Mouse (Mus musculus) left cerebral cortex, adult 8-10 months (tissue): ENCODE data around the gene Actrt2. TPM values are rescaled to one million over a fixed set of nuclear protein-coding genes. Genes with fewer than 3 reads are reported as not detected.

Experiments
- DNase-seq, 2 experiments: peaks; one replicate each; pipeline ENCODE4 v3.0.0; 2022; ENCODE audit warnings: low spot score in 2 of 2
- total RNA-seq, 4 experiments: library from RNA; stranded (reverse); gene quantifications; 2 replicates each; pipeline ENCODE4 v1.2.4; 2022

The Actrt2 gene
- total RNA-seq, 4 experiments from 2014 or later = not detected

DNA sequence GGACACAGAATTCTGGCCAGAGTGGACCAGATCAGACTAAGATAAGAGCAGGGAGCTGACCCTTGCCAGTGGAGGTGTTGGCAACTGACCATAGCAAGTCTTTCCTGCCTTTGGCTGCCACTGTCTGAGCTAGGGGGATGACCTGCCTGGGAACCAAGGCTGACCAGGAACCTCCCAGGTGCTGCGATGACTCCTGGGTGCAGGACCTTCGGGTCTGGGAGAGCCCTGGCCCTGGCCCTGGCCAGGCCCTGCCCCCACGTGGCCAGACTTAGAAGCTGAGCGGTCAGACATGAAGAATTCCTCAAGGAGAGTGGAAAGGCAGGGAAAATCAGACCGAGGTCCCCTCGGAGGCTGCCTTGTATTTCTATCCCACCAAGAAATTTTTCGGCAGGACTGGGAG lies 28.5 kb downstream of the Actrt2 start:
- DNase-seq = no peak

DNA sequence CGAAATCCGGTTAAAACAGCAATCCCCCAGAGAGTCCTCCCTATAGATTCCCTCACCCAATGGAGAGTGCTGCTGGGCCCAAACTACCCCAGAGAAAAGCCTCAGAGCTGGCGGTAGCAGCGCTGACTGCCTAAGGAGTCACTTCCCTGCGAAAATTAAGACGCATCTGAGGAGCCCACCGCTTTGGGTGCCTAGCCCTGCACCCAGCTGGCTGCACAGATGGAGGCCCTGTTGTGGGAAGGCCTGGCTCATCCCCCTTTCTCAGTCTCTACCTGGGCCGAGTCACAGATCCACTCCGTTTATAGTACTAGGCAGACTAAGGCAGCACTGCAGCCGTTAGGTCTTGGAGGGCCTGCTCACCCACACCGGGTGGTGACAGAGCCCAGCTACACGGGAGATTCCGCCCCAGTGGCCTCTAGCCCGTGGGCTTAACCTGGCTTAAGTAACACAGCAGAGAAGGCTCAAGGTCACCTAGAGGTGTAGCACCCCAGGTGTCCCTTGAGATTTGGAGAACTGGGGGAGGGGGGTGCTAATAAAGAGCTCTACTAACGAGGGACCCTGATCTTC lies 29.3 kb downstream of the Actrt2 start:
- no peak for DNase-seq

DNA sequence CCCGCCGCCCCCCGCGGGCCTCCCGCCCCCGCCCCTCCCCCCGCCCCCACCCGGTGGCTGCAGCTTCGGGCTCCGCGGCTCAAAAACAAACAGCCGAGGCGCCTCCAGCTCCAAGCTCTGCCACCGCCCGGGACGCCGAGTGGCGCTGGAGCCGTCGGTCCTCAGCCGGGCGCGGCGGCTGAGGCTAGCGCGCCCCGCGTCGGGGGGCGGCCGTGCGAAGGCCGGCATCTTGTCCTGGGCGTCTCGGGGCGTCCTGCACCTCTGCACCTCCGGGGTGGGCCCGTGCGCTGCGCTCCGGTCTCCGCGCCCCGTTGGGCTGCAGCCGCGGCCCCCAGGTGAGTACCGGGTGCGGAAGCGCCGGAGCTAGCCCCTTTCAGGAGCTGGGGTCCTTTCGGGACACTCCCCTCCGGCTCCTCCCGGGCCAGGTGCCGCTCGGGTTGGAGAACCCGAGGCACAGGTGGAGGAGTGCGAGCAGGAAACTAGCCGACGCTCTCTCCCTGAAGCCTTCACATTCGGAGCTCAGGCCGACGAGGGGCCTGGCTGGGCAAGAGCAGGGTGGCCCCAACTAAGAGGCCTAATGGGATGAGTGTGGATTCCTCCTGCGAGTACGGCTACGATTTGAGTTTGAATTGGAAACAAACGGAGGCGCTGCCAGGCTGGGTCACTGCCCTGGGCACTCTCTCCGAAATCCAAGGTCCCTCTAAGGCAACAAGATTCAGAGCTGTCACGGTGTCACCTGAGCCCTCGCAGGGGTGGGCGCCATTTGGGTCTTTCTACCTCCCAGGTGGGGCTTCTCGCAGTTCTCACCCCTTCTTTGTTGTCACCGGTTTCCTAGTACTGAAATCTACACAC lies 30.0 kb downstream of the Actrt2 start:
- no peak for DNase-seq

DNA sequence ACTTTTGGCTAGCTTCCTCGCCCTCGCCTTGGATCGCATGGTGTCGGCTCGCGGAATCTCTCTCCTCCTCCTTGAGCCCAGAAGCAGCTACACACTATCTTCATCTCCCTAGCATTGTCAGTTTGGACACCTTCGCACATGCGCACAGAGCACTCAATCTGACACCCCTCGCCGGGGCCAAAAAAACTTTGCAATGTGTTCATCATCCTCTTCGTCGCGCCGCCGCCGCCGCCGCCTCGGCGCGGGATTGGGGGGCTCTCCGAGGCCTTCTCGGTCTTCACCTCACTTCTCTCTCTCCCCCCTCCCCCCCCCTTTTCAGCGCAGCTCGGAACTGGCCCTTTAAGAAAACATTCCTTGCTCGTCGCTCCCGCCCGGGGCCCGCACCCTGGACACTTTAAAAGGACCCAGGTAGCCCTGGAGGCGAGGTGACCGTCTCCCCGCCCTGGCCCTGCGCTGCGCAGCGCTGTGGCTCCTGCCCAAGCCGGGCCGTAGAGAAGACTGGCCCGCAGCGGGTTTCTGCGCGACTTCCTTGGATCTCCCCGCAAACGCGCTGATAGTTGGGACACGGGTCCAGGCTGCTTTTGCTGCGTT lies 30.9 kb downstream of the Actrt2 start, which contains the start of gene Prdm16:
Gene Prdm16, minus strand, starts transcription at position 153 of the 591 bp plus-strand sequence.
- peak in 1 of 2 experiments; percentile 18 for DNase-seq

DNA sequence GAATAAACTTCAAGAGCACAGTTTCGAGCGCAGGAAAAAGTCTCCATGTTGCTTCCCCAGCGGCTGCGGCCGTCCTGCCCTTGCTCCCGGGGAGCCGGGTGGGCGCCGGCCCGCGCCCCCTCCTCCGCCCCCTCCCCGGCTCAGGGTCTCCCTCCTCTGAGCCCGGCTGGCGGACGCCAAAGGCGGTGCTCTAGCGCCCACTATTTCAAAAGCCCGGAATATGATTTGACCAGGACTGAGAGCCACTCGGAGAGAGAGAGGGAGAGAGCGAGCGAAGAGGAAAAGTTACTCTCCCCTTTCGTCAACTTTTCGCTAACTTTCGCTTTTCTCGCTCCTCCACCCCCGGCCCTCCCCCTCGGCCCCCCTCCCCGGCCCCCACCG lies 31.6 kb downstream of the Actrt2 start:
- DNase-seq = no peak

DNA sequence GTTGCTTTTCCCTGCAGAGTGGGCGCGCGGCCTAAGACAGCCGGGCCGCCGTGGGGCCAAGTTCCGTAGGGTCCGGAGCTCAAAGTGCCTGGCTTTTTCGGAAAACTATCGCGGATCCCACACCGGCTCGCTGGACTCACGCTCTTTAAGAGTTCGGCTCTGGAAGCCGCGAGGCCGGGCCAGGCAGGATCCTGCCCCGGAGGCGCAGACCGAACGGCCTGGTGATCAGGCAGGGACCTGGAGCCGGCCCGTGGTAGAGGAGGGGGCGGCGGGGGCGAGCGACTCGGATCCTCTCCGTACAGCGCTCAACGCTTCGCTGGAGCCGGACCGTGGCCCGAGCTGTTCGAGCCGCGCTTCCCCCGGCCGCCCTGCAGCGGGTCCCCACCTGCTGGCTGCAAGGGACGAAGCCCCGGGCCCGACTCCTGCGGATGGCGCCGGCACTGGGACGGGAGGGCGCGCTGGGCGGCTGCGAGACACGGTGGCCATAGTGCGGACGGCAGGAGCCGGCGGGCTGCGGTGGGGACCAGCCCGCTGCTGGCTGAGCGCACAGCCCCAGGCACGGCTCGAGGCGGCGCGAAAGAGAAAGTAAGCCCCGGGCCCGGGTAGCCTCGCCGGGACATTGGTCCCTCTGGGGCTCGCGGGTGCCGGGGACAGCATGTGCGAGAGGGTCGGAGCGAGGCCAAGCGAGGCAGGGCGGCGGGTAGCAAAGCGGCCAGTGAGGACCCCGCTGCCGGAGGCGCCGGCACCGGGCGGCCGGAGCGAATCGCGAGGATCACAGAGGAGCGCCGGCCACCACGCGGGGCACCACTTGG lies 32.2 kb downstream of the Actrt2 start:
- no peak for DNase-seq

DNA sequence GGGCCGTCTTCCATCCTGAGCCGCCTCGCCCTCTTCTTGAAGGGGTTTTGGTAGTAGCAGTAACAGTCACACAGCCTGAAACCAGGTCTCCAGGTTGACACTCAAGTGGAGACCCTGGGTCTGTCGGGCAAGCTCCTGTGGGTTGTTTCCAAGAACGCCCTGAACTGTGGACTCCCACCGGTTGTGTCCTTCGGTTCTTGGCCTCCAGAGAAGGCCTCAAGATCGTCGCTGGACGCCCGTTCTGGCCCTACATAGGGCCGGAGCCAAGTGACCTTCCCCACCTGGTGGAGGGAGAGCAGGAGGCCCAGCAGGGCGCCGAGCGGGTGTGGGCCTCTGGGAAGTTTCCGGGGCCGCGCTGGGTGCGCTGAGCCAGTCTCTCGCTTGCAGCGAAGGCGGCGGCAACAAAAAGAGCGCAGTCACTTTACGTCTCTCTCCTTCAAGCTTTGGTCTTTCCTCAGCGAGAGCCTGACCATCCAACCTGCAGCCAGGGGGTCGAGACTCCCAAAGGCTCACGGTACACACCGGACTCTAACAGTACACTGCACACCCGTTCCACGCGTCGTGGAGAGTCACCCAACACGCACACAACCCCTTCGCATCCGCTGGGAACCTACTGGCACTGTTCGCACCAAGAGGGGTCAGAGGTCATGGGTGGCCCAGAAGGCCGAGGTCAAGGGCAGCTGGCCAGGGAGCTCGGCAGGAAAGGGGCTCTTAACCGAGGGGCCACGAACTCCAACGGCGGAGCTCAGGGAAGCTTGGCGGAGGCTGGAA lies 33.0 kb downstream of the Actrt2 start:
- DNase-seq = no peak

DNA sequence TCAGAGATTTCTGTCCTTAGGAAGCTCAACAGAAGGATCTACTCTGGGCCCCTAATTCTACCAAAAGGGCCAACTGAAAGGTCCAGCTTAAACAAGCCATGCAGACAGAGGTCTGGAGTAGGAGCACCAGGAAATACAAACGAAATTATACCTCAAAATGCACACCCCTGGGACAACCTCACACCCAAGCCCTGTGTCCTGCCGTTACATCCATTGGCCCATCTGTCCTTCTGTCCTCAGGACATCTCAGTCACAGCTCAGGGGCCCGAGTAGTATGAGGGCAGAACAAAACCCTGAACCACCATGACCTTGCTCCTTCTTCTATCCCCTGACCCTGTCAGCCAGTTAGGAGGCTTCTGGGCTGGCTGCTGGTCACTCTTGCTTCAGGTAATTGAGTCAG lies 33.7 kb downstream of the Actrt2 start:
- no peak for DNase-seq

DNA sequence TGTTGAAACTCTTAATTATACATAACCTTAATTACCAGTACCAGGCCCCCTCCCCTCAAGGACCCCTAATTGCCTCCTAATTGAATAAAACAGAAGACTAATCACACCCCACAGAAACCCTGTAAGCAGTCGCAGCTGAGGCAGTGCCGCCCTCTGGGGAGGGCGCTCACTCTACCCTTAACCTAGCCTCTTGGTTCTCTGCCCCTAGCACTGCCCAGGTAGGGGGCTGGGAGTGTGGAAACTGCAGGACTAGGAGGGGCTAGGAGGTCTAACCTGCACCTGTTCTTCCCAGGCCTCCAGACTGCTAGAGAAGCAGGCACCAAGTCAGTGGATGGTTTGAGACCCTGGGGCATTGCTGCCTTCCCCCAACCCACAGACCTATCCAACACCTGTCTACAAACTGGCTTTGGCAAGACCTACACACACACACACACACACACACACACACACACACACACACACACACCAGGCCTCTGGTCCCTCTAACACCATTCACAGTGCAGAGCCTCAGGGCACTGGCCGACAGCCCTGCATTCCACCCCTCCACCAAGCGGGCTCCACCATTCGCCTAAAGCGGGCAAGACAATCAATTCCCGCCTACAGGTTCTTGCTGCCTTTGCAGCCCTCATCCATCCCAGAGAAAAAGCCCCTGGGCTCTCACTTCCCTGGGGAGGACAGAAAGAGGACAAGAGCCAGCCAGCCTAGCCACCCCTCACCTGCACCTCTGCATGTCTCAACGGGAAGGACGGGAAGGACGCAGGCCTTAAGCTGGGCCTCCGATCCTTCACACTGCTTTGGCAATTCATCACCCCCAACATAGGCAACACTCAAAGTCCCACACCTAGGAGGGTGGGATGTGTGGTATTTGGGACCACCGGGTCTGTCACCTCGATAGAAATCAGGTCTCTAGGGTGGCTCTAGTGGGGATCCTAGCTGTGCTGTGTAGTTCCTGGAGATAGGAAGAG lies 34.6 kb downstream of the Actrt2 start:
- no peak for DNase-seq

DNA sequence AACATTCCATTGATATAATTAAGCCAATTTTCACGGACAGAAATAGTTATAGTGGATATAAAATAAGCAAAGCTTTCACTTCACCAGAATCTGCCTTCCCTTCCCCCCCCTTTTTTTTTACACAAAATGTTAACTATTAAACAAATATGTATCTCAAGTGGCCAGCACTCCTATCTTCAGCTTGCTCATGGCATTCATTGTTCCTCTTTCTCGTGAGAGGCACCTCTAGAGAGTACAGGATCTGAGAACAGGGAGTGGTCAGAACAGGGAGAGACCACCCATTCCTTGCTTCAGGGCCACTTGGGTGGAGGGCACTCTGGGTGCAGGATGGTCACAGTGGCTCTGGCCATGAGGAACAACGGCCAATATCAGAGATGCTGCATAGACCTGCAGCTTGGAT lies 36.9 kb downstream of the Actrt2 start:
- no peak for DNase-seq

DNA sequence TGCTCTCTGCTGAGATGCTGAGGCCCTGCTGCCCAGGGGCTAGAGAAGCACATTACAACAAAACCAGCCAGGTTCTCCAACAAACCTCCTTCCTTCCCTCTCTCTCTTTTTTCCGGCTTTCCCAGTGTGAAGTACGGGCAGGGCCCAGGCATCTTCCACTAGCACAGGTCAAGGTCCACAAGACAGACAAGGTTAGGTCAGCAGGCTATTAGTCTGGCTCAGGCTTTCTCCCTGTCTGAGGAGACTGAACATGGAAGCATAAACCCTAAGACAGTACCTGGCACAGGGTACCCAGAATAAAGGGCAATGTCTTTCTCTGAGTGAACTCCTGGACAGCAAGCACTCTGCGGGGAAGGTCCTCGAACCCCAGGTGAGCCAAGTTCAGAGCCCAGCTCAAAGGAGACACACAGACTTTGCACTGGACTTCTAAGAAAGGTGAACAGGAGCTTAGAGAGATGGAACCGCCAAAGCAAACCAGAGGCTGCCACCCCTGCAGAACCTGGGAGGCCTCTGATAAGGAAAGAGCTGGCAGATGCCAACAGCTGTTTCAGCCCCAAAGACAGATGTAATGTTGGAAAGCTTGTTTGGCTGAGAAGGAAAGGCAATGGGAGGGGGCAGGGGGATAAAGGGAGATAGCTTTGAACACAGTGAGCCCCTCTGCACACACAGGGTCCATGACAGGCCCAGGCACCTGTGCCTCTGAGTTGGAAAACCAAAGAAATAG lies 40.1 kb downstream of the Actrt2 start:
- DNase-seq = no peak

DNA sequence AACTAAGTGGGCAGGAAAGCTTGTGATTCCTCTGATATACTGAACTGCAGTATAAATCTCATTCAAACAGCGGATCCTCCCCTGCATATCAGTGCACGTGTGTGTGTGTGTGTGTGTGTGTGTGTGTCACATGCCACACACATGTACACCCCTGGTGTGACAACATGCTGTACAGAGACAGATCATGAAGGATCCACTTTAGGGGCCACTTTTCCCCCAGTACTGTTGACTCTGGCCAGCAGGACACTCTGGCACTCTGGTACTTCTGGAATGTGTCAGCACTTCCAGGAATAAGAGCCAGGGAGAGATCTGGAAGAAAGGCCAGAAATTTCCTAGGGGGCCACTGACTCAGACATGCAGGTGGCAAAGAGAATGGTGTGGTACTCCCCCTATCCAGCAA lies 41.4 kb downstream of the Actrt2 start:
- no peak for DNase-seq

DNA sequence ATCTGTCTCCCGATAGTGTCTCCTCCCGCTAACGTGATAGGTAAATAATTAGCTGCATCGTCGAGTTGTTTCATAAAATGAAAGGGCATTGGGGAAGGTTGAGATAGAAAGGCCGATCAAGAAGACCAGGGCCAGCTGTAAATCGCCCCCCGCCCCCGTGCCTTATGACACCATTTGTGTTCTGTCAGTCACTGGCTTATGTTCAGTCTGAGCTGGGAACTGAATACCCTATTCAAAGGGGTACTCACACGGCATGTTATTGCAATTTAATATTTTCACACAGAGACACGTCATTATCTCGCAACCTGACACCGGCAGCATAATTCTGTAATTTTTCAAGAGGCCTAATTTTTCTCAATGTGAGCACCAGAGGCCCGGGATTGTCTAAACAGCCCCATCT lies 42.0 kb downstream of the Actrt2 start:
- no peak for DNase-seq

DNA sequence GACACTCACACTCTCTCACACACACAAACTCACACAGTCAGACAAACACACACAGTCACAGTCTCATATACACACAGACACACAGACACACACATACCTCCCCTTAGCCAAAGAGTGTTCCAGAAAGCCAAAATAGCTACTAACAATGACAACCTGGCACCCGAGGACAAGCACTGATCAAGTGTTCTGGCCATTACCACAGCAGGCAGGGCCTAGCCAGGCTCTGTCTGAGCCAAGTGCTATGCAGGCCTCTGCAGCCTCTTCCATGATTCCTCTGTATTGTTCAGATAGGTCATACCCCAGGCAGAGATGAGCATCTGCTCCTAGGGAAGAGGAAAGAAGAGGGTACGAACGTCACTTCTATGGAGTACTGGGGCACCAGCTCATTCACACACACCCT lies 44.4 kb downstream of the Actrt2 start:
- DNase-seq = no peak

DNA sequence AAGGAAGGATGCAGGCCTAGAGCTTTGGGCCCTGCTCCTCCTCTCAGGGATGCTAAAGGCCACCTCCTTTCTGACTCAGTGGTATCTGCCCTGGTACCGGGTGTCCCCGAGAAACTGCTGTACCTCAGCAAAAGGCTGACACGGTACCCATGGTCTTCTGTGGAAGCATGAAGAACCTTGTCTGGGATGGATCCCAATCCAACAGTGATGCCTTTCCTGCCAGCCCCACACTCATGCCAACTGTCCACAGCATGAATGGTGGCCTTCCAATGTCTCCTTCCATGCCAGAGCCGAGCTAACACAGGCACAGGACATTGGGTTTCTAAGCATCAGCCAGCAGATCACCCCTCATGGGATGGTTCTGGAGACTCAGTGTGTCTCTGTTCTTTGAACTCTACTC lies 45.1 kb downstream of the Actrt2 start:
- DNase-seq = no peak
